Mouse (Mus musculus) G1E (cell line): ENCODE data around the gene Lmtk2.

Experiments used
- CTCF ChIP-seq: IDR thresholded peaks from 2 replicates; pipeline ENCODE4 v1.5.1; 2012; ENCODE audit warnings: low read depth, low read length, inconsistent platforms, mixed read lengths
- GATA1 ChIP-seq: IDR thresholded peaks from 2 replicates; pipeline ENCODE4 v1.6.1; 2012; ENCODE audit warnings: borderline replicate concordance, low read length, inconsistent platforms, mixed read lengths
- POLR2AphosphoS5 ChIP-seq: IDR thresholded peaks from 2 replicates; pipeline ENCODE4 v1.6.1; 2012; ENCODE audit warnings: low read depth, low read length, inconsistent platforms; ENCODE audit not compliant: insufficient replicate concordance
- TAL1 ChIP-seq: conservative IDR thresholded peaks from 2 replicates; pipeline ENCODE4 v1.6.1; 2012; ENCODE audit warnings: low read depth, low read length, inconsistent platforms, mixed read lengths

DNA sequence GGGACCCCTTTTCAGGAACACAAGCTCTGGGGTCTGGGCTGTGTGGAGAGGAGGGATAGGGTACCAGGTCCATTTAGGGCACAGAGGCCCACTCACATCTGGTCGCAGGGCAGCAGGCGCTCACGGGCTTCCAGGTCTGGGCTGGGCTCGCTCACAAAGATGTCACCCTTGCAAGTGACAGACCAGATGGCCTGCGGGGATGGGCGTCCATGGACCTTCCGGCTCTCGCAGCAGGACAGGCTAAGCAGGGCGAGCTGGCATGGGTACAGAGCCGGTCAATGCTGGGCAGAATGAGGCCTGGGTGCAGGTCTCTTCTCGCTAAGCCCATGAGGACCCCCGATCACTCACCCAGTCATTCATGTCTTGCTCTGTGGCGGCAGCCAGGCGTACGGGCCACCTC lies 105.8 kb downstream of the Lmtk2 start:
- no peak for TF ChIP-seq CTCF
- no peak for TF ChIP-seq TAL1
- no peak for TF ChIP-seq GATA1
- TF ChIP-seq POLR2AphosphoS5, result no peak
